ENCODE assay signal across 25 mouse cellular contexts in the genomic region with DNA sequence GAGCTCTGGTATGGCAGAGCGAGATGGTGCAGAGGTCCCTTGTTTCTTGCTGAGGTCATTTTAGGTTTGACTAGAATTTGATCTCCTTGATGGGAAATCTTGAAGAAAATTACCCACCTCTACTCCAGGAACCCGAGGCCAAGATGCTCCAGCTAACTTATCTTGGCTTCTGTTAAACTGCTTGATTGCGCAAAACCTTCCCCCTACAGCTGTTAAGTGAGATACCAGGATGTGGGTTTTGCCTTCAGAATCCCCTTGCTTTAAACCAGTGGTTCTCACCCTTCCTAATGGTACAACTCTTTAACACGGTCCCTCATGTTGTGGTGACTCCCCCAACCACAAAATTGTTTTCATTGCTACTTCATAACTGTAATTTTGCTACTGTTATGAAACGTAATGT.
"Had no signal": no experiment of that assay in that cellular context is flagged by ENCODE, and none has a peak within 500 bp of the region (broad histone marks: within the 10 kb centered on the region; RNA-seq: fewer than 3 reads in every experiment).

No protein-coding gene starts in this region.

- H3K4me3 ChIP-seq: gastrocnemius, adult 2 months; heart, embryonic 10.5 days; heart, embryonic 12.5 days; hindbrain, embryonic 10.5 days; hindbrain, embryonic 12.5 days; intestine, embryonic 15.5 days; layer of hippocampus, adult 2 months; left cerebral cortex, adult 2 months; limb, embryonic 13.5 days; limb, embryonic 15.5 days; liver, embryonic 12.5 days had no signal

- H3K36me3 ChIP-seq: intestine, embryonic 15.5 days had no signal

- DNase-seq: gastrocnemius, adult 2 months; gastrocnemius, postnatal 10 days; gastrocnemius, postnatal 25 days; heart, adult 18-20 months; heart, postnatal 10 days; heart, postnatal 4 days; kidney, adult 18-20 months; kidney, adult 8-10 months; kidney, postnatal 10 days; kidney, postnatal 25 days; kidney, postnatal 4 days; left cerebral cortex, postnatal 4 days had no signal

- H3K27me3 ChIP-seq: heart, embryonic 12.5 days; hindbrain, embryonic 12.5 days; intestine, embryonic 15.5 days; limb, embryonic 13.5 days; limb, embryonic 15.5 days; liver, embryonic 12.5 days had no signal

- ATAC-seq: hindbrain, embryonic 16.5 days; inflammation-experienced regulatory T-cells, adult 6 months; intestine, embryonic 15.5 days; intestine, postnatal 0 days; liver, embryonic 12.5 days had no signal
